Mouse (Mus musculus) bone marrow, adult 2 months (tissue): ENCODE measurements around the gene Ccm2l. TPM values are rescaled to one million over a fixed set of nuclear protein-coding genes. Genes with fewer than 3 reads are reported as not detected.

Source experiments
- H3K27ac ChIP-seq: fragments of 200-500 bp; 2 replicates; pipeline ENCODE4 v1.5.1; 2012; ENCODE audit warnings: low read depth, mild to moderate bottlenecking, control low read depth, inconsistent platforms, low read length; ENCODE audit not compliant: control insufficient read depth, poor library complexity, insufficient read depth
- H3K4me1 ChIP-seq: fragments of 200-500 bp; 2 replicates; pipeline ENCODE4 v1.6.1; 2011; ENCODE audit warnings: low read length; ENCODE audit not compliant: control insufficient read depth, insufficient read depth
- H3K4me3 ChIP-seq: fragments of 200-500 bp; replicated peaks from 2 replicates; pipeline ENCODE3; 2011; ENCODE audit warnings: mild to moderate bottlenecking, low read depth, low read length, control low read depth; ENCODE audit not compliant: control insufficient read depth
- CTCF ChIP-seq: fragments of 200-500 bp; IDR thresholded peaks from 2 replicates; pipeline ENCODE4 v1.5.1; 2011; ENCODE audit warnings: low read length, control low read depth; ENCODE audit not compliant: control insufficient read depth, insufficient read depth
- POLR2A ChIP-seq: fragments of 200-500 bp; IDR thresholded peaks from 2 replicates; pipeline ENCODE4 v1.6.1; 2011; ENCODE audit warnings: low read depth, mild to moderate bottlenecking, control low read depth, low read length, borderline replicate concordance; ENCODE audit not compliant: control insufficient read depth
- WGBS: fragments of 180-500 bp; shearing (Covaris S2); methylation state at CpG from one replicate; pipeline ENCODE4 v1.1.7; 2018; 5-methylcytosine and 5-hydroxymethylcytosine counted together
- polyA plus RNA-seq: library from polyadenylated mRNA; stranded (reverse); fragments of >200 nt; gene quantifications from 2 replicates; pipeline ENCODE4 v1.2.4, GENCODE M21; 2011; ENCODE audit warnings: low replicate concordance; ENCODE audit not compliant: missing spikeins, insufficient read depth, insufficient read length

The Ccm2l gene
- 4.8 and 8.3 TPM in 2 replicates for polyA plus RNA-seq

GRCm38 (mm10) chr2:153065747-153066508, at the start of gene Ccm2l:
TSS of gene Ccm2l (plus strand) at chr2:153065955.
- Histone ChIP-seq H3K27ac (peak within 1 kb of the TSS; percentile 6; the same call in 1 of the 2 replicates), H3K4me3 (no peak within 1 kb of the TSS), H3K4me1 (peaks cover 7% of the 10 kb centered on the region)
- no peak for TF ChIP-seq POLR2A
- TF ChIP-seq CTCF, result no peak
- WGBS, result 9% methylated on average over 12 of the region's 12 CpGs

- H3K27ac ChIP-seq, result no peak overlapping the region
- TF ChIP-seq CTCF (no peak), POLR2A (no peak)
- H3K4me1 ChIP-seq, result peaks cover 1% of the 10 kb centered on the region; the same call in 1 of the 2 replicates
- no peak overlapping the region for H3K4me3 ChIP-seq
- 45% methylated on average over 5 of the region's 5 CpGs for WGBS
Measured at GRCm38 (mm10) chr2:153016786-153017185, 49.0 kb upstream of the Ccm2l start.

GRCm38 (mm10) chr2:153019355-153019754, 46.4 kb upstream of the Ccm2l start:
- H3K27ac ChIP-seq, result no peak overlapping the region
- WGBS, result 75% methylated on average over 3 of the region's 3 CpGs
- no peak for TF ChIP-seq POLR2A
- no peak for TF ChIP-seq CTCF
- H3K4me1 ChIP-seq, result no peaks in the 10 kb centered on the region
- no peak overlapping the region for H3K4me3 ChIP-seq

GRCm38 (mm10) chr2:153021163-153021562, 44.6 kb upstream of the Ccm2l start:
- Histone ChIP-seq H3K4me1 (no peaks in the 10 kb centered on the region), H3K4me3 (no peak overlapping the region), H3K27ac (no peak overlapping the region)
- WGBS, result 42% methylated on average over 3 of the region's 3 CpGs
- TF ChIP-seq CTCF (no peak), POLR2A (no peak)

GRCm38 (mm10) chr2:153022855-153023254, 42.9 kb upstream of the Ccm2l start:
- Histone ChIP-seq H3K27ac (no peak overlapping the region), H3K4me3 (no peak overlapping the region), H3K4me1 (no peaks in the 10 kb centered on the region)
- 56% methylated on average over 4 of the region's 4 CpGs for WGBS
- no peak for TF ChIP-seq CTCF
- no peak for TF ChIP-seq POLR2A

GRCm38 (mm10) chr2:153026052-153026451, 39.7 kb upstream of the Ccm2l start:
- no peaks in the 10 kb centered on the region for H3K4me1 ChIP-seq
- TF ChIP-seq POLR2A (no peak), CTCF (no peak)
- no peak overlapping the region; the same call in 1 of the 2 replicates for H3K27ac ChIP-seq
- H3K4me3 ChIP-seq, result no peak overlapping the region
- WGBS, result 48% methylated on average over 7 of the region's 7 CpGs

- no peak for TF ChIP-seq CTCF
- TF ChIP-seq POLR2A, result no peak
- no peak overlapping the region for H3K27ac ChIP-seq
- no peaks in the 10 kb centered on the region; the same call in 1 of the 2 replicates for H3K4me1 ChIP-seq
- no peak overlapping the region for H3K4me3 ChIP-seq
- WGBS, result 62% methylated on average over 4 of the region's 4 CpGs
Measured at GRCm38 (mm10) chr2:153027501-153027900, 38.3 kb upstream of the Ccm2l start.

- Histone ChIP-seq H3K27ac (no peak overlapping the region), H3K4me1 (no peaks in the 10 kb centered on the region; the same call in 1 of the 2 replicates), H3K4me3 (no peak overlapping the region)
- no peak for TF ChIP-seq POLR2A
- TF ChIP-seq CTCF, result no peak
- WGBS, result 18% methylated on average over 4 of the region's 4 CpGs
Measured at GRCm38 (mm10) chr2:153030422-153030821, 35.3 kb upstream of the Ccm2l start.
